Mouse (Mus musculus) megakaryocyte, embryonic 14.5 days (primary cell): ENCODE measurements around the gene Ttc38. TPM values are rescaled to one million over a fixed set of nuclear protein-coding genes. Genes with fewer than 3 reads are reported as not detected.
"Not testable (repeated sequence)": the region's sequence is repeated elsewhere in the genome, so short reads cannot be mapped to it uniquely, and the experiment has no call there.

Source experiments
- H3K27me3 ChIP-seq: replicated peaks from 2 replicates; pipeline ENCODE3; 2012; ENCODE audit warnings: inconsistent platforms
- H3K36me3 ChIP-seq: replicated peaks from 2 replicates; pipeline ENCODE3; 2012; ENCODE audit warnings: low read length, inconsistent platforms, mixed read lengths
- H3K4me1 ChIP-seq: 2 replicates; pipeline ENCODE4 v1.6.1; 2012; ENCODE audit warnings: inconsistent platforms
- H3K4me3 ChIP-seq: replicated peaks from 2 replicates; pipeline ENCODE3; 2012; ENCODE audit warnings: moderate library complexity, mild to moderate bottlenecking, inconsistent platforms
- H3K9me3 ChIP-seq: 2 replicates; pipeline ENCODE4 v1.6.1; 2012; ENCODE audit warnings: inconsistent platforms
- FLI1 ChIP-seq: IDR thresholded peaks from 2 replicates; pipeline ENCODE4 v1.6.1; 2012; ENCODE audit warnings: low read length, inconsistent platforms, mixed read lengths
- GATA1 ChIP-seq: IDR thresholded peaks from 3 replicates; pipeline ENCODE4 v1.6.1; 2012; ENCODE audit warnings: mixed read lengths, low read length, inconsistent platforms, borderline replicate concordance
- polyA plus RNA-seq: library from polyadenylated mRNA; stranded (reverse); fragments of >175 nt; gene quantifications from 2 replicates; pipeline ENCODE4 v1.2.3, GENCODE M21; 2012; ENCODE audit warnings: low replicate concordance; ENCODE audit not compliant: insufficient read depth

The Ttc38 gene
- polyA plus RNA-seq, 1 experiment, result 1.5 TPM

DNA sequence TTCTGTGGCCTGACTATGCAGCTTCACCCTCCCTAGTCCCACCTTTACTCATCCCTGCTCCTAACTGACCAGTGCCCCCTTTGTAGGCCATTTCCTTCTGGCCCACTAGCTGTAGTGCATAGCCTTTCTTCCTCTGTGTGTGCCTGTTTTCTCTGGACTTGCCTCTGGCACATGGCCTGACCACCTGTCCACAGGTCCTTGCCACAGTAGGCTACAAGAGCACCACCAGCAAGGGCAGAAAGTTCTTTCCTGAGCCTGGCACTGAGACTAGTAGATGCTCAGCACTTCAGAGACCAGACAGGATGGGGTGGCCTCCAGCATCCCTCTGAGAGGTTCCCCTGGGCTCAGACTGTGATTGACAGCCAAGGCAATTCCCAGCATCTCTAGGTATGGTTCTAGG, 13.0 kb downstream of the Ttc38 start:
- H3K4me1 ChIP-seq, result no peaks in the 10 kb centered on the region
- peaks cover 4% of the 10 kb centered on the region; the same call in 1 of the 2 replicates for H3K9me3 ChIP-seq
- H3K4me3 ChIP-seq, result no peak overlapping the region
- H3K36me3 ChIP-seq, result no peaks in the 10 kb centered on the region
- H3K27me3 ChIP-seq, result peaks cover 21% of the 10 kb centered on the region
- TF ChIP-seq FLI1, result no peak
- TF ChIP-seq GATA1, result no peak

- Histone ChIP-seq H3K4me1 (no peaks in the 10 kb centered on the region), H3K9me3 (no peaks in the 10 kb centered on the region), H3K4me3 (peak overlapping the region; percentile 12), H3K36me3 (no peaks in the 10 kb centered on the region), H3K27me3 (peaks cover 22% of the 10 kb centered on the region)
- TF ChIP-seq GATA1 (no peak), FLI1 (no peak)
Measured at GRCm38 (mm10) chr15:85851656-85852392, 19.7 kb downstream of the Ttc38 start.

DNA sequence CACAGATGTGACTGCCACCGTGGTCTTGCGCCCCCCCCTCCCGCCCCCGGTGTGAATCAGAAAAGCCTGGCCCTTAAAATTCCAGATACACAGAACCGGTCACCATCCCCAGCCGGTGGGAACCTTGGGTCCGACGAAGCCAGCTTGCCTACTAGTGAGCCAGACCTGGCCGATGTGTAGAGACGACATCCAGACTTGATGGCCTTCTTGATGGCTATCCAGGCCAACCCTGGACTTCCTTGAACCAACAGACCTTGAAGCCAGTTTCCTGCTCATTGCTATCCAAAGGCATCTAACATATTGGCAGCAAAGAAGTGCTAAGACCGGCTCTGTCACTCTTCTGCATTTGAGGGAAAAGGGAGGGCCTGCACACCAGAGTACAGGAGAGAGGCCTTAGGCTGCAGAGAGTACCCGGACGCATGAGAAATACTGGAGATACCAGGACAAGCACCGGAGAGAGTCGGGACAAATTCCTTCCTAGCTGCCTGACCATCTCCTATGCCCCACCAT, 26.9 kb downstream of the Ttc38 start:
- peaks cover 50% of the 10 kb centered on the region for H3K4me1 ChIP-seq
- TF ChIP-seq FLI1 (no peak), GATA1 (no peak)
- H3K4me3 ChIP-seq, result peak overlapping the region; percentile 93
- peaks cover 8% of the 10 kb centered on the region for H3K27me3 ChIP-seq
- no peaks in the 10 kb centered on the region for H3K9me3 ChIP-seq
- H3K36me3 ChIP-seq, result peaks cover 35% of the 10 kb centered on the region

- Histone ChIP-seq H3K27me3 (peaks cover 5% of the 10 kb centered on the region), H3K4me1 (peaks cover 55% of the 10 kb centered on the region), H3K36me3 (peaks cover 40% of the 10 kb centered on the region), H3K4me3 (peak within 1 kb of the TSS; percentile 93), H3K9me3 (no peaks in the 10 kb centered on the region)
- no peak for TF ChIP-seq GATA1
- peak; percentile 86; the same call in 1 of the 2 replicates for TF ChIP-seq FLI1
Measured at GRCm38 (mm10) chr15:85859490-85860031, 27.5 kb downstream of the Ttc38 start, which contains the start of gene Gtse1. Gene Gtse1 (plus strand): TSS chr15:85859745.

DNA sequence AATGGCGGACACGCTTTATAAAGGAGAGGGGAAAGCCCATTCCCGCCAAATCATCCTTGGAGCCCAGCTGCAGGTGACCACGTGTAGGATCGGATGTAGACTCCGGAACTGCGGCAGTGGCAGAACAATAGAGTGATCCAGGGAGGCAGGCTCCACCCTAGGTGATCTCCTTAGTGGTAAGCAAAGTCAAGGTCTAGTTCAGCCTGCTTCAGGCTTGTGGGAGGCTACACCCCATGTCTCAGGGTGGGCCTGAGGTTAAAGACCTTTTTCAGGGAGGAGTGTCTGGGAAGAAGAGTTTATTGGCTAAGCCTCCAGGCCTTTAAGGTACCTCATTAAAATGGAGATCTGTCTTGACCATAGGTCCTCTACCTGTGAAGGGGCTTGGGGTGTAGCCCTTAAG, 33.8 kb downstream of the Ttc38 start:
- not testable (repeated sequence) for H3K4me3 ChIP-seq, H3K27me3 ChIP-seq, H3K9me3 ChIP-seq
- Histone ChIP-seq H3K36me3 (peaks cover 99% of the 10 kb centered on the region), H3K4me1 (peaks cover 59% of the 10 kb centered on the region)

DNA sequence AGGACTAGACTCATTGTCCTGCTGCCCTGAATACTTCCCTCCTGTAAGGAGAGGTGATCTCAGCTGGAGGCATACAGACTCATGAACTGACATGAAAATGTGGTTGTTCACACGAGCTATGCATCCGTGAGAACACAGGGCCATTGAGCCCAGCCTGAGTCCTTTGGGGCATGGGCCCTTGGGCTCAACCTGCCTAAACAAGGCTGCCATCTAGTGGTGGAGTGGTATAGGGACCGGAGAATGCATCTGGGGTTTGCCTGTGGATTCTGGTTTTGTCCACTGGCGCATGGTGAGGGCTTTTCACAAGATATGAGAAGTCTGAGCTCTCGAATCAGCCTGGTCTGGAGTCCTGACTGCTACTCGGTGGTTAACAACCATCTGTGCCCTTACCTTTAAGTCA, 35.6 kb downstream of the Ttc38 start:
- TF ChIP-seq GATA1 (no peak), FLI1 (no peak)
- H3K27me3 ChIP-seq, result no peaks in the 10 kb centered on the region
- H3K36me3 ChIP-seq, result peaks cover 100% of the 10 kb centered on the region
- no peak overlapping the region for H3K4me3 ChIP-seq
- peaks cover 46% of the 10 kb centered on the region for H3K4me1 ChIP-seq
- no peaks in the 10 kb centered on the region for H3K9me3 ChIP-seq

DNA sequence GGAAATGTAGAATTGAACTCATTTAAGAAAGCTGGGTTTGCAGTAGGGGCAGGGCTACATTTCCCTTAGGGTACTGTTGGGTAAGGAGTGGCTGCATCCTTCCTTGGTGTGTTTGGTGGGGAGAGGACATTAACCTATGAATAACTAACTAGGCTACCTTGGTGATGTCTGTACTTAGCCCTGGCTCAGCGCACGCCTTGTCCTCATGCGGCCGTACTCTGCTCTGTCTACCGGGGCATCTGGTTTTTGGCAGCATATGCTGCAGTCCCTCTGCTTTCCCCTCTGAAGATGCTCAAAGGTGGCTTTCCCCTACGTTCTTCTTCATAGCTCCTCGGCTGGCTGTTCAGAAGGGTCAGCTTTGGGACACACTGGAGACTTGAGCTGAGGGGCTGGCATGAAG, 45.2 kb downstream of the Ttc38 start:
- H3K27me3 ChIP-seq, result no peaks in the 10 kb centered on the region
- peaks cover 57% of the 10 kb centered on the region for H3K36me3 ChIP-seq
- no peak overlapping the region for H3K4me3 ChIP-seq
- peaks cover 19% of the 10 kb centered on the region for H3K4me1 ChIP-seq
- no peak for TF ChIP-seq FLI1
- no peak for TF ChIP-seq GATA1
- no peaks in the 10 kb centered on the region for H3K9me3 ChIP-seq

- Histone ChIP-seq H3K36me3 (peaks cover 59% of the 10 kb centered on the region), H3K9me3 (no peaks in the 10 kb centered on the region), H3K4me1 (peaks cover 24% of the 10 kb centered on the region), H3K27me3 (no peaks in the 10 kb centered on the region), H3K4me3 (peak within 1 kb of the TSS; percentile 91)
- TF ChIP-seq FLI1, result no peak
- no peak for TF ChIP-seq GATA1
Measured at GRCm38 (mm10) chr15:85878848-85879497, 46.9 kb downstream of the Ttc38 start, which contains the start of gene Trmu. Gene Trmu (plus strand): TSS chr15:85879312.

DNA sequence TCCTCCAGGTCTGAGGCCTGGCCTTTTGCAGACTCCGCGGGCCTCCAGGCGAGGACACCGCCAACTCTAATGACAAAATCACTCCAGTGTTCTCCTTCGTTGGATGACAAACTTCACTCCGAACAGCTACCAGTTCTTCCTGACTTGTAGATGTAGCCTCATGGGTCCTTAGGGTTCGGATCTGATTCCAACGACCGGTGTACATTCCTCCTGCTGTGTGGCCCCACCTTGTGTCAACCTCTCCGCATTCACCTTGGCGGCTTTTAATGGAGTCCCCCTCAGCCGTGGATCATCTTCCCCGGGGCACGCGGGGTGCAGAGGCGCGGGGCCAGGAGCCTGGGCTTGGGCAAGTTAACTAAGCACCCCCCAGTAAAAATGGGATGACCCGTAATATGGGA, 47.4 kb downstream of the Ttc38 start:
- Histone ChIP-seq H3K36me3 (peaks cover 61% of the 10 kb centered on the region), H3K9me3 (no peaks in the 10 kb centered on the region), H3K4me1 (peaks cover 24% of the 10 kb centered on the region), H3K27me3 (no peaks in the 10 kb centered on the region), H3K4me3 (peak overlapping the region; percentile 91)
- TF ChIP-seq GATA1, result no peak
- no peak for TF ChIP-seq FLI1

- TF ChIP-seq FLI1 (no peak), GATA1 (no peak)
- H3K27me3 ChIP-seq, result no peaks in the 10 kb centered on the region
- peaks cover 7% of the 10 kb centered on the region for H3K4me1 ChIP-seq
- H3K9me3 ChIP-seq, result no peaks in the 10 kb centered on the region
- H3K4me3 ChIP-seq, result no peak overlapping the region
- peaks cover 73% of the 10 kb centered on the region for H3K36me3 ChIP-seq
Measured at GRCm38 (mm10) chr15:85885606-85886005, 53.5 kb downstream of the Ttc38 start.
